Mouse (Mus musculus) liver, embryonic 11.5 days (tissue): ENCODE measurements around the gene Tanc1. TPM values are rescaled to one million over a fixed set of nuclear protein-coding genes. Genes with fewer than 3 reads are reported as not detected.
"Not testable (repeated sequence)": the region's sequence is repeated elsewhere in the genome, so short reads cannot be mapped to it uniquely, and the experiment has no call there.

ENCODE experiments used
- ATAC-seq: fragments of 200-750 bp; cut with Nextera tagmentation; replicated peaks from 2 replicates; pipeline ENCODE4 v1.8.0; 2017; ENCODE audit warnings: moderate number of reproducible peaks, mild to moderate bottlenecking, moderate TSS enrichment, moderate library complexity; ENCODE audit not compliant: low FRiP score
- DNase-seq: peaks from one replicate; pipeline ENCODE4 v3.0.0-alpha.2; 2017; ENCODE audit warnings: low spot score
- H3K27ac ChIP-seq: fragments of 300-500 bp; sonication (generic); 2 replicates; pipeline ENCODE4 v1.5.1; 2014; ENCODE audit warnings: mild to moderate bottlenecking, low read depth, low read length, control low read depth
- H3K27me3 ChIP-seq: fragments of 300-500 bp; sonication (generic); replicated peaks from 2 replicates; pipeline ENCODE4 v1.6.1; 2014; ENCODE audit warnings: low read length, mixed read lengths; ENCODE audit not compliant: control insufficient read depth, insufficient read depth
- H3K36me3 ChIP-seq: fragments of 300-500 bp; sonication (generic); 2 replicates; pipeline ENCODE4 v1.6.1; 2014; ENCODE audit warnings: mild to moderate bottlenecking, low read length, moderate library complexity, mixed read lengths; ENCODE audit not compliant: control insufficient read depth, insufficient read depth
- H3K4me1 ChIP-seq: fragments of 300-500 bp; sonication (generic); replicated peaks from 2 replicates; pipeline ENCODE4 v1.6.1; 2014; ENCODE audit warnings: low read length, mixed read lengths; ENCODE audit not compliant: control insufficient read depth, insufficient read depth
- H3K4me2 ChIP-seq: fragments of 300-500 bp; sonication (generic); 2 replicates; pipeline ENCODE4 v1.6.1; 2014; ENCODE audit warnings: mild to moderate bottlenecking, control low read depth, moderate library complexity
- H3K4me3 ChIP-seq: fragments of 300-500 bp; sonication (generic); 2 replicates; pipeline ENCODE4 v1.5.1; 2014; ENCODE audit warnings: low read depth, low read length, control low read depth
- H3K9ac ChIP-seq: fragments of 300-500 bp; sonication (generic); 2 replicates; pipeline ENCODE4 v1.6.1; 2014; ENCODE audit warnings: low read depth, low read length, control low read depth
- H3K9me3 ChIP-seq: fragments of 300-500 bp; sonication (generic); 2 replicates; pipeline ENCODE4 v1.6.1; 2016; ENCODE audit warnings: low read length, inconsistent platforms, mixed read lengths; ENCODE audit not compliant: control insufficient read depth
- WGBS: fragments of 180-500 bp; shearing (Covaris S2); extraction: QIAGEN DNeasy Blood & Tissue Kit; methylation state at CpG from one replicate; pipeline ENCODE4 v1.1.7; 2014; 5-methylcytosine and 5-hydroxymethylcytosine counted together
- polyA plus RNA-seq: library from polyadenylated mRNA; unstranded; fragments of >200 nt; fragmentation: Nextera tagmentation; extraction: Ambion mirVana; gene quantifications from 2 replicates; pipeline ENCODE4 v1.2.1, GENCODE M21; 2014

The Tanc1 gene
- polyA plus RNA-seq, result 11.8 and 12.5 TPM in 2 replicates

- peaks cover 21% of the 10 kb centered on the region for H3K27me3 ChIP-seq
- H3K36me3 ChIP-seq, result no peaks in the 10 kb centered on the region
- no peaks in the 10 kb centered on the region for H3K9me3 ChIP-seq
- peak within 1 kb of the TSS; percentile 81 for H3K27ac ChIP-seq
- peak within 1 kb of the TSS; percentile 82 for H3K4me3 ChIP-seq
- H3K4me1 ChIP-seq, result peaks cover 6% of the 10 kb centered on the region; the same call in 1 of the 2 replicates
- peak; percentile 80 for DNase-seq
- peak within 1 kb of the TSS; percentile 94 for H3K4me2 ChIP-seq
- H3K9ac ChIP-seq, result peak within 1 kb of the TSS; percentile 77
- WGBS, result under 1% methylated on average over 96 of the region's 99 CpGs
- peak; percentile 91 for ATAC-seq
Observed at GRCm38 (mm10) chr2:59611831-59612732, at the start of gene Tanc1. Gene Tanc1, plus strand, starts transcription at chr2:59612042.

GRCm38 (mm10) chr2:59562215-59562614 lies 49.6 kb upstream of the Tanc1 start:
- Histone ChIP-seq H3K36me3 (no peaks in the 10 kb centered on the region), H3K9me3 (peaks cover 3% of the 10 kb centered on the region; the same call in 1 of the 2 replicates), H3K4me1 (no peaks in the 10 kb centered on the region), H3K4me2 (no peak overlapping the region), H3K9ac (no peak overlapping the region), H3K27ac (no peak overlapping the region), H3K4me3 (no peak overlapping the region), H3K27me3 (no peaks in the 10 kb centered on the region)
- no peak for DNase-seq
- WGBS, result 82% methylated on average over 4 of the region's 4 CpGs
- no peak for ATAC-seq

- no peak for DNase-seq
- 56% methylated on average over 5 of the region's 5 CpGs for WGBS
Observed at GRCm38 (mm10) chr2:59562696-59563095, 49.1 kb upstream of the Tanc1 start.

GRCm38 (mm10) chr2:59564029-59564611 lies 47.7 kb upstream of the Tanc1 start:
- not testable (repeated sequence) for H3K9me3 ChIP-seq, H3K4me3 ChIP-seq, DNase-seq, H3K4me1 ChIP-seq, H3K9ac ChIP-seq, H3K27ac ChIP-seq, ATAC-seq, H3K4me2 ChIP-seq, H3K36me3 ChIP-seq, H3K27me3 ChIP-seq
- 91% methylated on average over 3 of the region's 10 CpGs for WGBS

More at GRCm38 (mm10) chr2:59562696-59563095, 49.1 kb upstream of the Tanc1 start:
- Histone ChIP-seq H3K27ac (no peak overlapping the region), H3K9me3 (peaks cover 3% of the 10 kb centered on the region; the same call in 1 of the 2 replicates), H3K9ac (no peak overlapping the region), H3K4me2 (no peak overlapping the region), H3K36me3 (no peaks in the 10 kb centered on the region), H3K4me1 (no peaks in the 10 kb centered on the region), H3K4me3 (no peak overlapping the region), H3K27me3 (no peaks in the 10 kb centered on the region)
- no peak for ATAC-seq

GRCm38 (mm10) chr2:59564947-59565346 lies 46.9 kb upstream of the Tanc1 start:
- ATAC-seq (no peak), DNase-seq (no peak)
- H3K27ac ChIP-seq, result no peak overlapping the region
- H3K4me1 ChIP-seq, result no peaks in the 10 kb centered on the region
- peaks cover 3% of the 10 kb centered on the region for H3K9me3 ChIP-seq
- H3K27me3 ChIP-seq, result no peaks in the 10 kb centered on the region
- H3K4me2 ChIP-seq, result no peak overlapping the region
- H3K36me3 ChIP-seq, result no peaks in the 10 kb centered on the region
- H3K4me3 ChIP-seq, result no peak overlapping the region
- WGBS, result 78% methylated on average over 4 of the region's 4 CpGs
- H3K9ac ChIP-seq, result no peak overlapping the region

- Histone ChIP-seq H3K36me3 (no peaks in the 10 kb centered on the region), H3K4me2 (no peak overlapping the region), H3K27ac (no peak overlapping the region), H3K4me3 (no peak overlapping the region), H3K27me3 (no peaks in the 10 kb centered on the region), H3K9ac (no peak overlapping the region), H3K4me1 (no peaks in the 10 kb centered on the region), H3K9me3 (no peaks in the 10 kb centered on the region)
- ATAC-seq (no peak), DNase-seq (no peak)
- 43% methylated on average over 7 of the region's 7 CpGs for WGBS
Observed at GRCm38 (mm10) chr2:59580939-59581338, 30.9 kb upstream of the Tanc1 start.

GRCm38 (mm10) chr2:59583961-59584360 lies 27.9 kb upstream of the Tanc1 start:
- Histone ChIP-seq H3K9me3 (no peaks in the 10 kb centered on the region), H3K27me3 (no peaks in the 10 kb centered on the region), H3K27ac (no peak overlapping the region), H3K4me3 (no peak overlapping the region), H3K4me1 (no peaks in the 10 kb centered on the region), H3K9ac (no peak overlapping the region), H3K36me3 (no peaks in the 10 kb centered on the region), H3K4me2 (no peak overlapping the region)
- WGBS, result 79% methylated on average over 6 of the region's 6 CpGs
- DNase-seq, result no peak
- no peak for ATAC-seq

GRCm38 (mm10) chr2:59587387-59588095 lies 24.3 kb upstream of the Tanc1 start:
- no peak overlapping the region for H3K27ac ChIP-seq
- no peak overlapping the region for H3K4me3 ChIP-seq
- H3K36me3 ChIP-seq, result no peaks in the 10 kb centered on the region
- no peak overlapping the region for H3K4me2 ChIP-seq
- H3K4me1 ChIP-seq, result no peaks in the 10 kb centered on the region
- 80% methylated on average over 10 of the region's 10 CpGs for WGBS
- DNase-seq (no peak), ATAC-seq (no peak)
- no peaks in the 10 kb centered on the region for H3K9me3 ChIP-seq
- no peaks in the 10 kb centered on the region for H3K27me3 ChIP-seq
- H3K9ac ChIP-seq, result no peak overlapping the region
